Mouse (Mus musculus): ENCODE results near the gene Drosha.

Drosha gene

DNA sequence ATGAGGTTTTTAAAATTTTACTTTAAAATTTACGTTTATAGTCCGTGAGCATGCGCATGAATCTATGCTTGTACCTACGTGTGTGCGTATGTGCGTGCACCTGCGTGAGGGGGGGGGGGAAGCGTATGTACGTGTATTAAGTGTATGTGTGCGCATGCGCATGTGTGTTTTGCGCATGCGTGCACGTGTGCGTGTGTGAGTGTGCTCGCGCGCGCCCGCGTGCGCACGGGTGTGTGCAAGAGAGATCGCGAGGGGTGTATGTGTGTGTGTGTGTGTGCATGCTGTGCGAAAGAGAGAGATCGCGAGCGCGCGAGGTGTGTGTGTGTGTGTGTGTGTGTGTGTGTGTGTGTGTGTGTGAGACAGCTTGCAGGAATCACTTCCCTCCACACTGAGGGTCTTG, 8.8 kb downstream of the Drosha start:
- no peak for DNase-seq

DNA sequence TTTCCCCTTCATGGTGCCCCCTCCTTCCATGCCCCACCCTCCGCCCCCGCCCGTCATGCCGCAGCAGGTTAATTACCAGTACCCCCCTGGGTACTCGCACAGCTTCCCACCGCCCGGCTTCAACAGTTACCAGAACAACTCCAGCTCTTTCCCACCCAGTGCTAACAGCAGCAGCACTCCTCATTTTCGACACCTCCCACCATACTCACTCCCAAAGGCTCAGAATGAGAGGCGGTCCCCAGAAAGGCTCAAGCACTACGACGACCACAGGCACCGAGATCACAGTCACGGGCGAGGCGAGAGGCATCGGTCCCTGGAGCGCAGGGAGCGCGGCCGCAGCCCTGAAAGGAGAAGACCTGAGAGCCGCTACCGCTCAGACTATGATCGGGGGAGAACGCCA, 9.6 kb downstream of the Drosha start:
- DNase-seq, result no peak

DNA sequence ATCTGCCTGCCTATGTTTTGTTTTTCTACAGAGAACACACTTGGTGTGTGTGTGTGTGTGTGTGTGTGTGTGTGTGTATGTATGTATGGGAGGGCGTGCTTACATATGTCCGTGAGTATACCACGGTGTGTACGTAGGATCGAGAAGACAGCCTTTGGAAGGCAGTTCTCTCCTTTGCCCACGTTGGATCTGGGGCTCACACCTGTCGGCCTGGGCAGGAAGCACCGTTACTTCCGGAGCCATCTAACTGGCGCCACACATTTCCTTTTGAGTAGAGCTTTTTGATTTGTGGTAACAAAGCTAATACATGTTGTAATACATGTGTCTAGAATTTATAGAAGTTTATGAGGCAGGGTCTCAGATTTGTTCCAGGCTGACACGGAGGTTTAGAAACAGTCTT, 16.1 kb downstream of the Drosha start:
- DNase-seq, result no peak

DNA sequence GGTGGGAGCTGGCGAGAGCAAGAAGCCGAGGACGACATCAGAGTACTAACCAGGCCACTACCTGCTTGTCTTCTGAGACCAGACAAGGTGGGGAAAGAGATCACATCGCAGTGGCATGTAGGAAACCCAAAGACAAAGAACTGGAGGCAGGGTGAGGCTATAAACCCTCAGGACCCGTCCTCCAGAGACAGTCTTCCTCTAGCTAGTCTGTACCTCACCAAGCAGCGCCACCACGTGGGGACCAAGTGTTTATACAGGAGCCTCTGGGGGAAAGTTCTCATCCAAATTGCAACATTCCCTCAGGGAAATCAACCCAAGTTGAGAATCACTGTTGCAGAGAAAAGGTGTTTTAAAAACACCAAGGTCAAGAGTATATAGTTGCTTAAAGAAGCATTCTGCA, 18.2 kb downstream of the Drosha start:
- no peak for DNase-seq

DNA sequence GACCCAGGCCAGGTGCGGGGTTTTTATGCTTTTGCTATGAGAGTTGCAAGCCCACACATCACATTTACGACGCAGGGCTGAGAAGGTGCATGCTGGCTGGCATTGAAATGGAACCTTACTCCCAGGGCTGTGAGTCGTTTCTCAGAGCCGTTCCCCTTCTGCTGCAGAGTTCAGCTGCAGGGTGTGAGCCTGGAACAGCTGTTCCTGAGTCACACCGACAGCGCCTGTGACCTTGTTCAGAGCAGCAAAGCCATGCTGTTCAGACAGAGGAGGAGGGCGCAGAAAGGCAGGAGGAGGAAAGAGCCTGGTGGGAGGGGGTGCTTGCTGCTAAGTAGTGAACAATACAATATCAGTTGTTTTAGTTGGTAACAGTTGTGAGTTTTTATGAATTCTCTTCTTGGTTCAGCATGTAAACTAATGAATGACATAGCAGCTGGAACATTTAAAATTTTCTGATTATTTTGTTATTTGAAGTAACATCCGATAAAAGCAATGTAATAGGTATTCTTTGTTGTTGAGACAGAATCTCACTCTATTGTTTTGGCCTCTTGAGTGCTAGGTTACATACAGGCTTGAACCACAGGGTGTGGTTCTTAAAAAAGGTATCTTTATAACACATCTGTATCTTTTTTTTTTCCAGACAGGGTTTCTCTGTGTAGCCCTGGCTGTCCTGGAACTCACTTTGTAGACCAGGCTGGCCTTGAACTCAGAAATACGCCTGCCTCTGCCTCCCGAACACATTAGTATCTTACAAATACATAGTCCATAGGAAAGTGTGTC, 23.8 kb downstream of the Drosha start:
- DNase-seq, result no peak

DNA sequence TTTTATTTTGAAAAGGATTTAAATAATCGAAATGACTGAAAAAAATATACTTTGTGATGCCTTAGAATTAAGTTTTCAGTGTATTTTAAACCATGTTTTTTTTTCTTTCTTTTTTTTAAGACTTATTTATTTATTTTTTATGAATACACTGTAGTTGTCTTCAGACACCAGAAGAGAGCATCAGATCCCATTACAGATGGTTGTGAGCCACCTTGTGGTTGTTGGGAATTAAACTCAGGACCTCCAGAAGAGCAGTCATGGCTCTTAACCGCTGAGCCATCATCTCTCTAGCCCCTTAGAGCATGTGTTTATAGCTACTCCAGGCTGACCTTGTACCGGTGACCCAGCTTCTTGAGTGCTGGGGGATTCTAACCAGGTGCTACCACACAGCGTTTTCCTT, 24.8 kb downstream of the Drosha start:
- no peak for DNase-seq

DNA sequence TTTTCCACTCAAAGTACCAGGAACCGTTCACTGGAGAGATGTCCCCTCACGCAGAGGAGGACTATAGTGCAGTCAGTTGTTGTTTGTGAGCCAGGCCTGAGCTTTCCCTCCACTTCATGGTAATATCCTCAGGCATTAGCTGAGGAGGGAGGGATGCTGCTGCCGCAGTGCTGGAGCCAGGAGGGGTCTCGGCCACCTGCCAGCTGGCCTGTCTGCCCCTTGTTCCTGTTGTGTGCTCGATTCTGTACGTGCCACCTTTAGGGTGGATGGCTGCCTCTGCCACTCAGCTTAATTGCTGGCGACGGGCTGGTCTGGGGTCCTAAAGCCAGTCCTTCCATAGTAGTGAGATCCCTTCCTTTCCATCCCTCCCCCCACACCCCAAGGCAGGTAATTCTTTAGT, 28.9 kb downstream of the Drosha start:
- DNase-seq, result no peak

DNA sequence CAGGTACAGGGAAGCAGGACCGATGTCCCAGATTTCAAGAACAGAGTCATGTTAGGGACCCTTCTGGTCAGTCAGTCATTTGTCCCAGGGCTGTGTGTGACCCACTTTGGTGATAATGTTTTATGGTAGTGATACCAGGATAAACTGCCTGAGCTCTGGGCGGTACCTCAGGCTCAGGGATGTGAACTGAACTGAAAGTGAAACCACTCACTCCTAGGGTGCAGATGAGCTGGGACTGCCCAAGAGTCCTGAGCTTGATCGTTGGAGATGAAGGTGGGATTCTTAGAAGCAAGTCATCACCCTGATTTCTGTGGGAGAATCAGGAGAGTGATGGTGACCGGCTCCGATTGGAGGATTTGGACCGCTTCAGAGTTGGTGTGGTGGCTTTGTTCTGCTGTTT, 32.2 kb downstream of the Drosha start:
- DNase-seq, result no peak

DNA sequence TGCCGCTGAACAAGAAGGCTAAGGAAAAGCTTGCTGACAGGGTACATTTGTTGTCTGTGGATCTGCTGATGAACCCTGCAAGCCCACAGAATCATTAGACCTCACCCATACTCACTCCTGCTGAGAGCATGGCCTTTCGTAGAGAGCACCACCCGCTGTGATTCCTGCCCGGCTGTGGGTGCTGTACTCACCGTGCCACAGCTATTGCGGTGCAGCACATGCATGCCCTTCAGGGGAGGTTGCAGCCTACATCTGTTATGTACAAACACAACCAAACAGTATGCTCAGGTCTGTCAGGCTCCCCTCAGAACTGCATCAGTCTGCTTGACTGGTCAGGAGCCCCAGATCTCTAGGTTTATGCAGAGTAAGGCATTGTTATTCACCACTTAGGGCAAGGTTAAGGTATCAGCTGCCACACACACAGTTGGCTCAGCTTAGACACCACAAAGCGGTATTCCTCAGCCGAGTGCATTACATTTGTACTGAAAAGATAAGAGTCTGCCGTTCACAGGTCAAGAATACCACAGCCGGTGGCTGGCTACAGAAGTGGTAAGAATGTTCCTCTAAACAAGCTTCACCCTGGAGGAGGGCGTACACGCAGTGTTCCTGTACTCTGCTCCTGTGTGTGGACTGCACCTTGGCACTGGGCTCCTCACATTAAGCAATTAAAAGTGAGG, 33.4 kb downstream of the Drosha start:
- no peak for DNase-seq

DNA sequence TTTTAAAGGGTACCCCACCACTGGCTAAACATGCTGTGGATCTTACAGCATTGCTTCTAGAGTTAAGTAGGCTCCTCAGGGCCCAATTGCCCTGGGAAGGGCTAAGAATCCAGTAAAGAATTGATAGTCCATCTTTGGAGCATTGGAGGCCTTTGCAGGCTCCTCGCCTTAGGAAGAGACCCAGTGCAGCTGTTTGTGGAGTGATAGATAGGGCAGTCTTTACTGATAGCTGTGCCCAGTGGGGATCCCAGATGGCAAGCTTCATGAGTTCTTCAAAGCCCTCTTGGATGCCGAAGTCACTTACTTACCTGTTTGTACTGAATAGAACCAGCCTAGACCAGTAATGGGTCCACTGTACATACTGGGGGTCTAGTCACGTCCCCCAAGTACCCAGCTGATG, 34.0 kb downstream of the Drosha start:
- no peak for DNase-seq

DNA sequence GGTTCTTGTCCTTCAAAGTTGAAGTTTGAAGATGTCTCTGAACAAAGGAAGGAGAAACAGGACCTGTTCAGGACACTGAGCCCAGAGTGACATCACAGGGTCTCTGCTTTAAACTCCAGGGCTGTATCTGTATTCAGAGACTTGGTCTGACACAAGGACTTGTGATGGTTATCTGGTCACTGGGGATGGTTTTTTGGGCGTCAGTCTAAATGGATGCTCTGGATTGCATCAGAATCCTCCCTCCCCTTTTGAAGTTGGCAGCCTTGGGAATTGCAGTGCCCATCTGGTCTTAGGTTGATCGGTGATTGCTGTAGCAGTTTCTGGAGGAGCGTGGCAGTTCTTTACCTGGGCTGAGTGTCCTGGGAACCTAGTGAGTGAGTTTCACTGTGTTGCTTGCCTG, 37.4 kb downstream of the Drosha start:
- no peak for DNase-seq

DNA sequence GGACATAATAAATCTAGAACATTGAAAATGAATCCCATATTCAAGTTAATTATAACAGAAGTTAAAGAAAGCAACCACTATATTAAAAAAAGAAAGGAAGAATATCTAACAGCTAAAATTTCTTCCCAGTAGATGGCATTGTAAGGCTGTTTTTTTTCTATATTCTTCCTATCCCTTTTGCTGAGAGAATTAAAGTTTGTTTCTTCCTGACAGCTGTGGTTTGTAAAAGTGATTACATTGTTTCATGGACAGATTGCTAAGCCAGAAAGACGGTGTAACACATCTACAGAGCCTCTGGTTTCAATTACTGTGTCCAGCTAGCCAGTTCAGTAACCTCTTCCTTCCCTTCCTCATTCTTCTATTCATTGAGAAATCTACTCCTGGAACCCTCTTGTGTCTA, 39.1 kb downstream of the Drosha start:
- DNase-seq, result no peak

DNA sequence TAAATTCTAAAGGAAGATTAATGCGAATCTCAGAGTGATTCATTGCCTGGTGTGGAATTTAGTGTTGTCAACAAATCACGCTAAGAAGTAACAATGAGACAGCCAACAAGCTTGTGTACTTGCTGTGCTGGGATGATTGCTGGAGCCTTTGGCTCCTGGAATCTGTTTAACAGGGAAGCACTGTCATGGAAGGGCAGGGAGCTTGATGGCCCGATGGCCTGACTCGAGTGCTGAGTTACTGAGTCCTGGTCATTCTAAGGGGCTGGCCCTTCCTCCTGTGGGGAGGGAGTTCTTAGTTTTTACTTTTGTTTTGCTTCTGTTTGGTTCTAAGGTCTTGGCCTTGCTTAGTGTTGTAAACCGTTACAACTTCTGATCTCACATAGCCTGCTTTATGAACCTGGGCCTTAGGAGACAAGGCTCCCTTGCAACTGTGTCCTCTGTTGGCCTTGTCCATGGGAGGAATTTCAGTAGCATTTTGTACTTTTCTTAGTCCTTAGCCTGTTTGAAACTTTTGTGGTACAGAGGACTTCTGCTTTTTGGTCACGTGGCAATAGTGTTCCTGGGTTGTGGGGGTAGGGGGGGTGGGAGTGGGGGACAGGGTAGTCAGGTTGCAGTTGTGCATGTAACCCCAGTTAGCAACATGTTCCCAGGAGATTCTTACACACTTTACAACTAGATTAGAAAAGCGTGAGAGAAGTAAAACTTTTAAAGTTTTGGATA, 41.1 kb downstream of the Drosha start:
- DNase-seq, result no peak

DNA sequence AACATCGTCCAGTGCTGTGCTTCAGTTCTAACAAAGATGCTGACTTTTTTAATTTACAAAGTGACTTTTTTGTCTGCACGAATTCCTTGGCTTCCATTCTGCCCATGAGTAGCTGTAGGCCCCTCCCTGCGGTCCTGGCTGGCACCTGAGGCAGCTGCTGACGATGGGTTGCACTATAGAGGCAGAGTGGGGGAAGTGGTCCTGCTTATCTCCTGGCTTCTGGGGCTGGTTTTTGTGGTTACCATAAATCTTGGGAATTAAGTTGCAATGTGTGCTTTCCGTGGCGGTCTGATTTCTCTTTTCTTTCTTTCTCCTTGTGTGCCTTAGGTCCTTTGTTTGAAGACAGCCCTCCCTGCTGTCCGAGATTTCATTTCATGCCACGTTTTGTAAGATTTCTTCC, 42.7 kb downstream of the Drosha start:
- no peak for DNase-seq

DNA sequence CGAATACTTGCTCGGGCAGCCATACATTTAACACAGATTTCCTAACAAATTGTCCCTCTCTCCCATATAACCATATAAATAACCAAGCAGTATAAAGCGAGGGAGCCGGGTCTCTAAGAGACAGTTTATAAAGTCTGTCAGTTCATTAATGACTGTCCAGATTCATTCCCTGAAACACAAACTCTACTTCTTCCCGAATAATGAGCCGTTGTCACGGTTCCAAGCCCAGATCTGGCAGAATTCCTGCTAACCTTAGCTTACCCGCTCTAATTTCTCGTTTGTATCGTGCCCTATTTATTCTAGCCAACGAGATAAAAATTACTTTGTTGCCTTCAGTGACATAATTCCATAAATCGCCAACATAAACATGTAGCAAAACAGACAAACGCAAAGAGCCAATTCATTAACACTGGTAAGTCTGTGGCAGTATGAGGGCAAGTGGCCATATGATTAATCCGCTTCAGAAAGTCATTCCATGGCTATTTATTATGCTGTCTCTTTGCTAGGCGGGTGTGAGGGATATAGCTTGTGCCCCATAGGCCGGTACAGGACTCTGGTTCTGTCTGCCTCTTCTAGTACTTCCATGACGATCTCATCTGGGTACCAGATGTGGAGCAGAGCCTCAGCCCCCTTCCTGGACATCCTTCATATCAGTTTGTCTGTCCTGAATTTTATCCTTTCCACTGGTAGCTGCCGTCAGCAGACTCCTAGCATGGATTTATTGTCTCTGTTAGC, 51.0 kb downstream of the Drosha start:
- DNase-seq, result no peak

DNA sequence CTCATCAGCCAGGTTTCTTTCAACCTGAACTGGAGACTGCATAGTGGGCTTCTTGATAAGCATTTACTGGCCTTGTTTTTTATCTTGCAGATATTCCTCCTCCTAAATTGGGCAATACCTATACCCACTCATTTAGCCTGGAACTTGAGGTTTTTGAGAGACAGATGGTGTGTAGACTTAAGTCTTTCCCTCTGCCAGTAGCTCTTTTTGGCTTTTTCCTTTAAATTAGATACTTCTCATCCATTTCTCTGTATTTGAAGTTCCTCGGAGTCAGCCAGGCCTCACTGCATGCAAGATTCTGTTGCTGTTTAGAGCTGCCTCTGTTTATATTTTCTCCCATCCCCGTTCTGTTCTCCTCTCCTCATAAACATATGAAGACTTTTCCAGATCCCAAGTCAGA, 51.7 kb downstream of the Drosha start:
- no peak for DNase-seq

DNA sequence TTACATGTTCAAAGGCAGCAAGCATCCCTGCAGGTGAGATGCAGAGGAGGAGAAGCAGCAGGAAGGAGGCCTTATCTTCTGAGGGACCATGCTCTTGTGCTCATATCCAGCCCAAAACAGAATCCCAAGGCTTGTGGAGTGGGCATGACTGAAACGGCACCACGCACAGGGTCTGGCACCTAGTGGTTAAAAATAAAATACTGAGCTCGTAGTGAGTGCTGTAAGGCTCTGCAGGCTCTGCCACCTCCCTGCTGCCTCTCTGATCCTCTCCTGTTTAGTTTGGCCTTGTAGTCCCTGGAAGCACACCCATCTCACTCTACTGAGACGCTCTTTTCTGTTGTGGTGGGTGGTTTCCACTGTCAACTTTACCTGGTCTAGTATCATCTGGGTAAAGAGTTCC, 52.3 kb downstream of the Drosha start:
- no peak for DNase-seq

DNA sequence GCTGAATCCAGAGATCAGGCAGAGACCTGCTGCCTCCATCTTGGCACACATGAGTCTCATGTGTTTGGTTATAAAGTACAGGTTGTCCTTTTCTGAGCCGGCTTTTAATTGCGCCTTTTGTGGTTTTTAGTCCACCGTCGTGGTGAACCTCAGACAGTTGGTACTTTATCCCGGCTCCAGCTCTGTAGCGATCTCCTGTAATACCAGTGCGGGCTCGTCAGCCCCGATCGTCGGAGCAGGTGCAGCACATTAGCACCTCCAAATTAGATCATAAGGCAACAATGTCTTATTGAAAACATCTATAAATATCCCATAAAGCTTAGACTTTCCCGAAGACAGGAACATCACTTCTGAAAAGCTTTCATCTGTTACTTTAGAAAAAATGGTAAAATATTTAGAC, 53.3 kb downstream of the Drosha start:
- no peak for DNase-seq

DNA sequence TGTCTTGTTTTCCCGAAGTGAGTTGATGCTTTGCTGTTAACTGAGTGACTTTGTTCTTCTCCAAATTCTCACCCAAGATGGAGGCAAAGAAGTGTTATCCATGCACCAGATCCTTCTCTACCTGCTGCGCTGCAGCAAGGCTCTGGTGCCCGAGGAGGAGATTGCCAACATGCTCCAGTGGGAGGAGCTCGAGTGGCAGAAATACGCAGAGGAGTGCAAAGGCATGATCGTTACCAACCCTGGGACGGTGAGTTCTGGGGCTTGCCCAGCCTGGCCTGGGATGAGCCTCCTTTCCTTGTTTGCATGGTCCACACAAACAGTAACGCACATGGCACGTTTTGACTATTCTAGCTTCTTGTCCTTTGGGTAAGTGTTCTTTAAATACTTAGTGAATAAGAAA, 54.0 kb downstream of the Drosha start:
- no peak for DNase-seq

DNA sequence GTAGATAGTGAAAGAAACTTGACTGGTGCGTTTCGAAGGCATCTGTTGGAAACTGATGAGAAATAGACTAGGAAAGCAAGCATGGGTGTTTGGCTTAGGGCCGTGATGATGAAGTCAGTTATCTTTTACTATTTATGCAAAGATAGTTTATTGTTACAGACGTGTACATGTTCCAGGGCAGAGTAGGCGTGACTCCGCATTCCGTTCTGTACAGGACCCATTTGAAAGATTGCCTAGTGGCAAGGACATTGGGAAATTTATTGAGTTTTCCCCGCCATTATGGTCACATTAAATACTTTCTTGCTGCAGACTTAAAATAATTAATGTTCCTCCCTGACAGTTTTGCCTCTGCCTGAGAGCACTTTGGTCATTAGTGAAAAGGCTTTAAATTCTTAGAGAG, 55.3 kb downstream of the Drosha start:
- no peak for DNase-seq

DNA sequence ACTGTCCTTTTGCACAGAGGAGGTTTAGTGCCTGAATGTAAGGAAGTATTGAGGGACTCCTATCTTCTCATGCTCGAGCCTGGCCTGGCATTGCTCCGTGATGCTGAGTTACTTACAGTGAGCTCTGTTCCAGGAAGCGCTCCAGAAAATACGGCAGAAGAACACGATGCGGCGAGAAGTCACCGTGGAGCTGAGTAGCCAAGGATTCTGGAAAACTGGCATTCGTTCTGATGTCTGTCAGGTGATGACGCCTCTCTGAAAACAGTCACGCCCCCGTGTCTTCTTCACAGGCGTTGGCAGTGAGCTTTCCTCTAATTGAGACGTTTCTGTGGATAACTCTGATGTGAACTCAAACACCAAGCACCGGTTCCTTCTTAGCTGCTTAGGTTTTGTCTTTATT, 60.2 kb downstream of the Drosha start:
- DNase-seq, result peak; percentile 34

DNA sequence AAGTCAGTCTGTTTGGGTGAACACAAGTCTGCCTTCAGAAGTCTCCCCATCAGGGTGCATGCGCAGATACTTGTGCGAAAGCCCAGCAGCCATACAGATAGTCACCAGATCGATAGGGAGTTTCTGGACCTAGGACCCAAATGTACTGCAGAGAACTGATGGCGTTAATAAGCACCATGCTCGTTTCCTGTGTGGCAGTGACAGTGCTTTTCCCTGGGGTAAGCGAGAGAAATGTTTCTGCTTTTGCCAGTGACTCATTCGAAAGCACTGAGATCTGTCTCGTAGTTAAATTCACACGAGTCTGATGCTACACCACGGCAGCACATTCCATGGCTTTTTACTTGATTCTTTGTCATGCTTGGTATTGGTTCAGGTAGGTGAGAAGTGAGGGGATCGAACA, 60.7 kb downstream of the Drosha start:
- DNase-seq, result no peak

DNA sequence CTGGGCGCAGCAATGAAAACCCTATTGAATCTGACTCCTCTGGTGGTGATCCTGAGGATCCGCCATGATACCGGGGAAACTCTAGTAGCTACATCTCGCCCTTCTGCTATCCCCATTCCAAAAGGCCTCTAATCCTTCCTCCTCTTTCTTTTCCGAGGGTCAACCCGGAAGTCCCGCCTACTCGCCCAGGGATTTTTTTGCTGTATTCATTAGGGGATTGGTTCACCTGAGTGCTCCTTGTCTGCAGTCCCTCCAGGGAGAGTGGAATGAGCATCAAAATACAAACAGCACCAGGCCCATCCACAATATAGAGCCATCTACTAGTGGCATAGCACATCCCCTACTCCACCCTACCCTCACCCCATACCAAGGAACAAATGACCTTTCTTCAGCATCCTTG, 62.6 kb downstream of the Drosha start:
- DNase-seq, result no peak

DNA sequence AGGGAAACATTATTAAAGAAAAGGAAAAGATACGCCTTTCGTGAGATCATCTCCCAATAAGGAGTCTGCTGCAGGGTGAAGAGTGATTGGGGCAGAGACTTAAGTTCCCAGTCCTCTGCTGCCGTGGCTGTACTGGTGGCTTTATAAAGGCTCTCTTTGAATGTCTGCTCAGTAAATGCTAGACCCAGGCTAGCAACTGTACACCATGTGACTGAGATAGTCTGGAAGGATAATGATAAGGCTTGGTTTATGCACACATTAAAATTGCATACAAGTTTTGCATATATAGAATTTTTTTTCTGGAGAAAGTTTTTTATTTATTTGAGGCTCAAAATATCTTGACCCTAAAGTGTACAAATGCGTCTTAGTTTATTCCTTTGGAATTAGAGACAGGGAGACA, 63.7 kb downstream of the Drosha start:
- no peak for DNase-seq

Measured in layer of hippocampus, adult 9-11 months (tissue).